Mouse (Mus musculus) ES-E14 (cell line): Measurements from ENCODE around the gene Bdp1.

Experiments used
- HCFC1 ChIP-seq: IDR thresholded peaks from 2 replicates; pipeline ENCODE4 v1.6.1; 2012; ENCODE audit warnings: low read length, inconsistent platforms, borderline replicate concordance; ENCODE audit not compliant: insufficient read depth
- MAFK ChIP-seq: IDR thresholded peaks from 2 replicates; pipeline ENCODE4 v1.6.1; 2014; ENCODE audit warnings: mild to moderate bottlenecking, low read depth, low read length, inconsistent platforms; ENCODE audit not compliant: insufficient read depth
- ZC3H11A ChIP-seq: IDR thresholded peaks from 2 replicates; pipeline ENCODE4 v1.6.1; 2012; ENCODE audit warnings: low read depth, mild to moderate bottlenecking, inconsistent platforms, low read length, borderline replicate concordance
- ZNF384 ChIP-seq: IDR thresholded peaks from 2 replicates; pipeline ENCODE4 v1.6.1; 2012; ENCODE audit warnings: low read depth, low read length, inconsistent platforms

DNA sequence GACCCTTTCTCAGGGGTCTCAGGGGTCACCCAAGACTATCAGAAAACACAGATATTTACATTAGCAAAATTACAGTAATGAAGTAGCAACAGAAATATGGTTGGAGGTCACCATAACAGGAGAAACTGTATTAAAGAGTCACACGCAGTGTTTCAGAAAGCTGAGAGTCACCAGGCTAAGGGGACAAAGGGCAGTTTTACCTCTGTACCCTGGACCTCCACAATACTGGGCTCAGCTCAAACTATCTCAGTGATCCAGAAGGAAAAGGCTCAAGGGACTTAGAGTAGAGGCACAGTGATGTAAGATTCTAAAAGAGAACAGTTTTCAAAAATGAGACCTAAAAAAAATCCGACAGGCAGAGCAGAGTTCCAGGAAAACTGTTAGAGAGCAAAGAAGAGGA lies 124.5 kb downstream of the Bdp1 start:
- TF ChIP-seq ZNF384 (no peak), ZC3H11A (no peak), HCFC1 (no peak), MAFK (no peak)
